Mouse (Mus musculus): ENCODE measurements around the gene Mpi. TPM values are rescaled to one million over a fixed set of nuclear protein-coding genes. Genes with fewer than 3 reads are reported as not detected.

Gene Mpi
- total and polyA plus RNA-seq, 3 experiments, result 28.2 to 37.3 (median 28.6) TPM

DNA sequence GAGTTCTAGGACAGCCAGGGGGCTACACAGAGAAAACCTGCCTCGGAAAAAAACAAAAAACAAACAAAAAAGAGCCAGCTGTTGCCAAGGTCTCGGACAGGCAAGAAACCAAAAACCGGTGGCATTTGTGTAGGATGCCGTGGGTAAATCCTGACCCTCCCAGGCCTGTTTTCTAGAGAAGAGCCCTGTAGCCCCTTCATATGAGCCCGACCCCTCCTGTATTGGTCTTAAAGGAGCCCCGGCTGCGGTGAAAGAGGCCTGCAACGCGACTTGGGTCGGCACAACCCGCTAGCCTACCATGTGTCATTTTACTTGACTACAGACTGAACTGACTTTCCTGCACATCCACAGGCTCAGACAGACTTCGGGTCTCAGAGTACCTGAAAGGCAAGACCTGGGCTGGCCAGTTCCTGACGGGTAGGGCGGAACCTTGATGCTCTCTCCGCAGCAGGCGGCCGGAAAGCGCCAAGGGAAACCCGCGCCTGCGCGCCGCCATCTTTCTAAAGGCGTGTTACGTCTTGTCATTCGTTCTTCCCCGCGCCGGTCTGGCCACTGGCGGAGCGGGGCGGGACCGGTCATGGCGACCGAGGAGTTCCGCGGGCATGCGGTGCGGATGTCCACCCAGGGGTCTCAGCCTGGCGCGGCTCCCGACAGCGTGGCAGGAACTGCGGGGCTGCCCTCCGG, 15.4 kb downstream of the Mpi start, which contains the start of gene Fam219b (continued):
- TF ChIP-seq MXI1 (IDR thresholded peaks at IDR 0.05; ENCODE audit: low read depth, low read length), result peak; percentile 90
- no peak for TF ChIP-seq ZNF384 (IDR thresholded peaks at IDR 0.05; ENCODE audit: low read depth, low read length)
- TF ChIP-seq USF2 (conservative IDR thresholded peaks at IDR 0.05; ENCODE audit: low read depth, low read length), result no peak
- TF ChIP-seq MYC (IDR thresholded peaks at IDR 0.05; ENCODE audit: low read depth, low read length), result peak; percentile 65; the same call in 1 of the 2 replicates
- no peak for TF ChIP-seq EP300 (IDR thresholded peaks at IDR 0.05; ENCODE audit: low read length)
- no peak for TF ChIP-seq CTCF (conservative IDR thresholded peaks at IDR 0.05 in 1 of 2, IDR thresholded peaks at IDR 0.05 in 1 of 2; ENCODE audit: low read depth in 2 of 2, low read length in 2 of 2)
- TF ChIP-seq PAX5 (IDR thresholded peaks at IDR 0.05; ENCODE audit: low read length), result no peak
- no peak; the same call in 1 of the 2 replicates for TF ChIP-seq GABPA (IDR thresholded peaks at IDR 0.05; ENCODE audit: insufficient replicate concordance, low read depth, low read length)
- peak; percentile 87 for TF ChIP-seq TCF12 (IDR thresholded peaks at IDR 0.05; ENCODE audit: low read depth, low read length)
- TF ChIP-seq HCFC1 (IDR thresholded peaks at IDR 0.05; ENCODE audit: low read depth, low read length), result peak; percentile 91
- TF ChIP-seq CHD2 (IDR thresholded peaks at IDR 0.05; ENCODE audit: low read length), result no peak; the same call in 1 of the 2 replicates

DNA sequence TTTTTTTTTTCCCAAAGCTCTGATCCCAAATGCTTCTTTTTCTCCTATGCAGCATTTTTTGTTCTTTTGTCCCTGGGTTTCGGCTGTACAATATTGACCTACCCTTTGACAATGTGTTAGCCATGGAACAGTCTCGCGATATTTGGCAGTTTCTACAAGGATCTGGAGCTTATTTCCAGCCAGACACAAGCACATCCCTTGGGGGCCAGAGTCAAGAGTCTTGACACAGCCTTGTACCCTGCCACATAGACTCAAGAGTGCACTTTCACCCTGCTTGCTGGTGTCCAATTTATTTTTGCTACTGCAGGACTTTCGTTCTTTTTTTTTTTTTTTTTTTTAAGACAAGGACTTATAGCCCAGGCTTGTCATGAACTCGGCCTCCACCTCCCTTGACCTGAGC, 16.2 kb downstream of the Mpi start:
- Histone ChIP-seq H3K9ac (ENCODE audit: insufficient read depth, low read depth) (peak overlapping the region; percentile 55; the same call in 1 of the 2 replicates), H3K27ac (ENCODE audit: insufficient read depth, low read depth) (no peak overlapping the region), H3K27me3 (replicated peaks) (no peaks in the 10 kb centered on the region), H3K4me3 (replicated peaks in 1 of 3; ENCODE audit: low read depth in 2 of 3, low read length in 2 of 3, poor library complexity in 1 of 3) (peak overlapping the region; percentile 82 to 95 (median 90)), H3K9me3 (replicated peaks; ENCODE audit: low read length) (no peaks in the 10 kb centered on the region), H3K4me1 (ENCODE audit: control insufficient read depth in 1 of 2, insufficient read depth in 2 of 2) (peaks cover 7 to 22% of the 10 kb centered on the region in 2 experiments), H3K79me2 (replicated peaks; ENCODE audit: control insufficient read depth, extremely low read depth, insufficient read depth, poor library complexity, severe bottlenecking) (peaks cover 10% of the 10 kb centered on the region), H3K36me3 (replicated peaks in 1 of 2; ENCODE audit: control insufficient read depth in 1 of 2, insufficient read depth in 1 of 2, low read length in 1 of 2) (peaks cover 37 to 66% of the 10 kb centered on the region in 2 experiments), H3K4me2 (ENCODE audit: insufficient read depth, low read depth, poor library complexity, severe bottlenecking) (no peak overlapping the region)
- in situ Hi-C loops (cut with MboI; ENCODE audit: low pct_ligation_motif_present, low pct_unique_long_range_greater_than_20kb, low sequenced_read_pairs), result no loop called here
- TF ChIP-seq ETS1 (conservative IDR thresholded peaks at IDR 0.05; ENCODE audit: low read depth, low read length) (no peak), TCF12 (IDR thresholded peaks at IDR 0.05; ENCODE audit: low read depth, low read length) (no peak), EP300 (IDR thresholded peaks at IDR 0.05; ENCODE audit: low read length) (no peak), IRF4 (IDR thresholded peaks at IDR 0.05; ENCODE audit: low read depth, low read length) (no peak), ELF1 (IDR thresholded peaks at IDR 0.05; ENCODE audit: low read depth, low read length) (no peak), POLR2AphosphoS2 (IDR thresholded peaks at IDR 0.05; ENCODE audit: low read depth, low read length) (no peak), JUN (IDR thresholded peaks at IDR 0.05; ENCODE audit: insufficient read depth, low read depth, low read length) (no peak), POLR2A (IDR thresholded peaks at IDR 0.05; ENCODE audit: low read depth, low read length) (no peak), CHD1 (IDR thresholded peaks at IDR 0.05; ENCODE audit: low read depth, low read length) (no peak), RCOR1 (conservative IDR thresholded peaks at IDR 0.05; ENCODE audit: low read depth, low read length) (no peak), BHLHE40 (IDR thresholded peaks at IDR 0.05; ENCODE audit: low read depth, low read length) (no peak), NELFE (IDR thresholded peaks at IDR 0.05; ENCODE audit: low read depth, low read length) (no peak), SIN3A (IDR thresholded peaks at IDR 0.05; ENCODE audit: low read length) (no peak), MAZ (IDR thresholded peaks at IDR 0.05; ENCODE audit: low read depth, low read length) (no peak), MAFK (IDR thresholded peaks at IDR 0.05; ENCODE audit: insufficient replicate concordance, low read length) (no peak), ZNF384 (IDR thresholded peaks at IDR 0.05; ENCODE audit: low read depth, low read length) (no peak), UBTF (IDR thresholded peaks at IDR 0.05; ENCODE audit: low read depth, low read length) (no peak), KAT2A (IDR thresholded peaks at IDR 0.05; ENCODE audit: insufficient replicate concordance, low read length) (no peak), USF2 (conservative IDR thresholded peaks at IDR 0.05; ENCODE audit: low read depth, low read length) (no peak), JUND (conservative IDR thresholded peaks at IDR 0.05; ENCODE audit: low read depth, low read length) (no peak)
- no peak for DNase-seq (ENCODE audit: extremely low read depth)
- dilution Hi-C loops (cut with MboI; ENCODE audit: extremely low pct_ligation_motif_present, extremely low pct_unique_long_range_greater_than_20kb, low sequenced_read_pairs), result no loop called here
